Mouse (Mus musculus) embryonic facial prominence, embryonic 15.5 days (tissue): Measurements from ENCODE around the gene Etv3. TPM values are rescaled to one million over a fixed set of nuclear protein-coding genes. Genes with fewer than 3 reads are reported as not detected.

ENCODE experiments used
- ATAC-seq: fragments of 200-750 bp; cut with Nextera tagmentation; 2 replicates; pipeline ENCODE4 v1.8.0; 2017; ENCODE audit warnings: low read depth, moderate TSS enrichment; ENCODE audit not compliant: insufficient number of reproducible peaks, low FRiP score, low TSS enrichment
- H3K27ac ChIP-seq: fragments of 300-500 bp; sonication (generic); replicated peaks from 2 replicates; pipeline ENCODE4 v1.5.1; 2015; ENCODE audit warnings: mild to moderate bottlenecking, inconsistent platforms
- H3K27me3 ChIP-seq: fragments of 300-500 bp; sonication (generic); 2 replicates; pipeline ENCODE4 v1.6.1; 2015; ENCODE audit warnings: inconsistent platforms
- H3K36me3 ChIP-seq: fragments of 300-500 bp; sonication (generic); 2 replicates; pipeline ENCODE4 v1.6.1; 2015; ENCODE audit warnings: mild to moderate bottlenecking, inconsistent platforms
- H3K4me1 ChIP-seq: fragments of 300-500 bp; sonication (generic); 2 replicates; pipeline ENCODE4 v1.6.1; 2015; ENCODE audit warnings: inconsistent platforms
- H3K4me2 ChIP-seq: fragments of 300-500 bp; sonication (generic); replicated peaks from 2 replicates; pipeline ENCODE4 v1.6.1; 2015; ENCODE audit warnings: mild to moderate bottlenecking, inconsistent platforms
- H3K4me3 ChIP-seq: fragments of 300-500 bp; sonication (generic); replicated peaks from 2 replicates; pipeline ENCODE4 v1.5.1; 2015; ENCODE audit warnings: mild to moderate bottlenecking, inconsistent platforms
- H3K9ac ChIP-seq: fragments of 300-500 bp; sonication (generic); 2 replicates; pipeline ENCODE4 v1.6.1; 2015; ENCODE audit warnings: inconsistent platforms
- H3K9me3 ChIP-seq: fragments of 300-500 bp; sonication (generic); replicated peaks from 2 replicates; pipeline ENCODE4 v1.6.1; 2016; ENCODE audit warnings: inconsistent platforms
- WGBS: fragments of 180-500 bp; shearing (Covaris S2); methylation state at CpG from one replicate; pipeline ENCODE4 v1.1.7; 2015; 5-methylcytosine and 5-hydroxymethylcytosine counted together
- polyA plus RNA-seq: library from polyadenylated mRNA; unstranded; fragments of >200 nt; fragmentation: Nextera tagmentation; extraction: Ambion mirVana; gene quantifications from 2 replicates; pipeline ENCODE4 v1.2.1, GENCODE M21; 2015

The Etv3 gene
- polyA plus RNA-seq, 1 experiment from 2014 or later: 23.2 TPM

- ATAC-seq: no peak
- Histone ChIP-seq H3K36me3 (no peaks in the 10 kb centered on the region), H3K9ac (no peak overlapping the region), H3K4me1 (peaks cover 10% of the 10 kb centered on the region), H3K27me3 (no peaks in the 10 kb centered on the region), H3K4me3 (no peak overlapping the region), H3K4me2 (no peak overlapping the region), H3K27ac (no peak overlapping the region), H3K9me3 (no peaks in the 10 kb centered on the region)
- 64% methylated on average over 8 of the region's 8 CpGs for WGBS
These were observed 36.2 kb downstream of the Etv3 start for GRCm38 (mm10) chr3:87561434-87561833.

GRCm38 (mm10) chr3:87562370-87562769, 37.2 kb downstream of the Etv3 start:
- no peak overlapping the region for H3K9ac ChIP-seq
- ATAC-seq: no peak
- WGBS: 1% methylated on average over 6 of the region's 6 CpGs

GRCm38 (mm10) chr3:87563466-87563865, 38.3 kb downstream of the Etv3 start:
- WGBS: 76% methylated on average over 5 of the region's 5 CpGs
- Histone ChIP-seq H3K36me3 (no peaks in the 10 kb centered on the region), H3K27ac (no peak overlapping the region), H3K27me3 (no peaks in the 10 kb centered on the region), H3K9me3 (no peaks in the 10 kb centered on the region), H3K4me2 (no peak overlapping the region), H3K4me1 (peaks cover 10% of the 10 kb centered on the region), H3K4me3 (no peak overlapping the region), H3K9ac (no peak overlapping the region)
- no peak for ATAC-seq

More at GRCm38 (mm10) chr3:87562370-87562769, 37.2 kb downstream of the Etv3 start:
- Histone ChIP-seq H3K4me1 (peaks cover 10% of the 10 kb centered on the region), H3K27me3 (no peaks in the 10 kb centered on the region), H3K9me3 (no peaks in the 10 kb centered on the region), H3K4me2 (no peak overlapping the region), H3K36me3 (no peaks in the 10 kb centered on the region), H3K4me3 (no peak overlapping the region), H3K27ac (no peak overlapping the region)

- Histone ChIP-seq H3K36me3 (no peaks in the 10 kb centered on the region), H3K27me3 (no peaks in the 10 kb centered on the region), H3K27ac (peak overlapping the region; percentile 75), H3K9me3 (no peaks in the 10 kb centered on the region), H3K4me3 (0 out of 2 replicates have a peak overlapping the region, but pooled peaks have one; percentile 0), H3K4me2 (peak overlapping the region; percentile 30), H3K4me1 (peaks cover 10% of the 10 kb centered on the region), H3K9ac (no peak overlapping the region)
- 62% methylated on average over 6 of the region's 6 CpGs for WGBS
- ATAC-seq: peak; percentile 43; the same call in 1 of the 2 replicates
These were observed 40.4 kb downstream of the Etv3 start for GRCm38 (mm10) chr3:87565623-87566022.

GRCm38 (mm10) chr3:87566066-87566465, 40.9 kb downstream of the Etv3 start:
- H3K9ac ChIP-seq: no peak overlapping the region
- peak overlapping the region; percentile 26 for H3K4me3 ChIP-seq
- no peaks in the 10 kb centered on the region for H3K36me3 ChIP-seq
- H3K27me3 ChIP-seq: no peaks in the 10 kb centered on the region
- peak; percentile 95 for ATAC-seq
- peaks cover 10% of the 10 kb centered on the region for H3K4me1 ChIP-seq
- H3K9me3 ChIP-seq: no peaks in the 10 kb centered on the region
- peak overlapping the region; percentile 75 for H3K27ac ChIP-seq
- H3K4me2 ChIP-seq: peak overlapping the region; percentile 30
- 9% methylated on average over 4 of the region's 4 CpGs for WGBS

GRCm38 (mm10) chr3:87567497-87567896, 42.3 kb downstream of the Etv3 start:
- Histone ChIP-seq H3K9me3 (no peaks in the 10 kb centered on the region), H3K4me2 (no peak overlapping the region), H3K27ac (no peak overlapping the region), H3K36me3 (no peaks in the 10 kb centered on the region), H3K9ac (no peak overlapping the region), H3K4me1 (peaks cover 10% of the 10 kb centered on the region), H3K4me3 (no peak overlapping the region), H3K27me3 (no peaks in the 10 kb centered on the region)
- 81% methylated on average over 14 of the region's 14 CpGs for WGBS
- no peak for ATAC-seq

GRCm38 (mm10) chr3:87568681-87569080, 43.5 kb downstream of the Etv3 start:
- no peak overlapping the region for H3K27ac ChIP-seq
- no peaks in the 10 kb centered on the region for H3K36me3 ChIP-seq
- H3K9ac ChIP-seq: no peak overlapping the region
- no peaks in the 10 kb centered on the region for H3K9me3 ChIP-seq
- no peak overlapping the region for H3K4me2 ChIP-seq
- WGBS: 92% methylated on average over 5 of the region's 5 CpGs
- no peak overlapping the region for H3K4me3 ChIP-seq
- H3K4me1 ChIP-seq: peaks cover 10% of the 10 kb centered on the region
- H3K27me3 ChIP-seq: no peaks in the 10 kb centered on the region
- ATAC-seq: no peak

GRCm38 (mm10) chr3:87575766-87576165, 50.6 kb downstream of the Etv3 start:
- no peaks in the 10 kb centered on the region for H3K36me3 ChIP-seq
- WGBS: 28% methylated on average over 6 of the region's 6 CpGs
- no peak overlapping the region for H3K4me2 ChIP-seq
- H3K9ac ChIP-seq: no peak overlapping the region
- H3K4me1 ChIP-seq: no peaks in the 10 kb centered on the region
- ATAC-seq: no peak
- H3K4me3 ChIP-seq: no peak overlapping the region
- no peak overlapping the region for H3K27ac ChIP-seq
- no peaks in the 10 kb centered on the region for H3K27me3 ChIP-seq
- H3K9me3 ChIP-seq: no peaks in the 10 kb centered on the region

GRCm38 (mm10) chr3:87582259-87582658, 57.1 kb downstream of the Etv3 start:
- ATAC-seq: no peak
- Histone ChIP-seq H3K9me3 (no peaks in the 10 kb centered on the region), H3K27ac (no peak overlapping the region), H3K4me2 (no peak overlapping the region), H3K4me1 (no peaks in the 10 kb centered on the region), H3K36me3 (no peaks in the 10 kb centered on the region), H3K4me3 (no peak overlapping the region), H3K27me3 (no peaks in the 10 kb centered on the region), H3K9ac (no peak overlapping the region)
- WGBS: 93% methylated on average over 4 of the region's 4 CpGs

Other genes with a start within 250 kb of the Etv3 start
- gene Cd5l, start 167.5 kb upstream of the Etv3 start, polyA plus RNA-seq: 0.26 and 0.36 TPM in 2 replicates
- 0.23 and 0.35 TPM in 2 replicates for gene Fcrl1, start 149.0 kb upstream of the Etv3 start, polyA plus RNA-seq
- gene Fcrl5, start 89.6 kb upstream of the Etv3 start, polyA plus RNA-seq: not detected in 2 replicates
- 16.4 and 18.3 TPM in 2 replicates for gene Arhgef11, start 92.2 kb downstream of the Etv3 start, polyA plus RNA-seq
- gene Lrrc71, start 223.2 kb downstream of the Etv3 start, polyA plus RNA-seq: 3.3 and 5.4 TPM in 2 replicates